Mouse (Mus musculus) kidney, postnatal 0 days (tissue): ENCODE data around the gene Tmem182. TPM values are rescaled to one million over a fixed set of nuclear protein-coding genes. Genes with fewer than 3 reads are reported as not detected.

ENCODE experiments used
- ATAC-seq: fragments of 200-750 bp; cut with Nextera tagmentation; replicated peaks from 2 replicates; pipeline ENCODE4 v1.8.0; 2017; ENCODE audit warnings: low read depth, moderate number of reproducible peaks, moderate TSS enrichment, moderate library complexity; ENCODE audit not compliant: low FRiP score
- DNase-seq: peaks from one replicate; pipeline ENCODE4 v3.0.0-alpha.2; 2016; ENCODE audit warnings: low spot score
- H3K27ac ChIP-seq: fragments of 300-500 bp; sonication (generic); 2 replicates; pipeline ENCODE4 v1.5.1; 2014; ENCODE audit warnings: mild to moderate bottlenecking
- H3K27me3 ChIP-seq: fragments of 300-500 bp; sonication (generic); 2 replicates; pipeline ENCODE4 v1.6.1; 2014; ENCODE audit warnings: low read length, mixed read lengths; ENCODE audit not compliant: insufficient read depth
- H3K36me3 ChIP-seq: fragments of 300-500 bp; sonication (generic); 2 replicates; pipeline ENCODE4 v1.6.1; 2014; ENCODE audit warnings: low read length, mixed read lengths; ENCODE audit not compliant: insufficient read depth
- H3K4me1 ChIP-seq: fragments of 300-500 bp; sonication (generic); replicated peaks from 2 replicates; pipeline ENCODE4 v1.6.1; 2014; ENCODE audit warnings: antibody characterized with exemption, low read length, mixed read lengths; ENCODE audit not compliant: insufficient read depth
- H3K4me2 ChIP-seq: fragments of 300-500 bp; sonication (generic); 2 replicates; pipeline ENCODE4 v1.6.1; 2014; ENCODE audit warnings: mild to moderate bottlenecking, low read length, moderate library complexity, mixed read lengths
- H3K4me3 ChIP-seq: fragments of 300-500 bp; sonication (generic); replicated peaks from 2 replicates; pipeline ENCODE4 v1.5.1; 2014; ENCODE audit warnings: low read depth, low read length
- H3K9ac ChIP-seq: fragments of 300-500 bp; sonication (generic); 2 replicates; pipeline ENCODE4 v1.6.1; 2014; ENCODE audit warnings: low read depth, low read length
- H3K9me3 ChIP-seq: fragments of 300-500 bp; sonication (generic); replicated peaks from 2 replicates; pipeline ENCODE4 v1.6.1; 2016; ENCODE audit warnings: low read length, inconsistent platforms, mixed read lengths
- CTCF ChIP-seq: IDR thresholded peaks from 2 replicates; pipeline ENCODE4 v1.5.1; 2016; ENCODE audit warnings: antibody characterized with exemption, low read depth, mild to moderate bottlenecking, moderate library complexity
- WGBS: fragments of 180-500 bp; shearing (Covaris S2); extraction: QIAGEN DNeasy Blood & Tissue Kit; methylation state at CpG from one replicate; pipeline ENCODE4 v1.1.7; 2014; 5-methylcytosine and 5-hydroxymethylcytosine counted together
- polyA plus RNA-seq: library from polyadenylated mRNA; unstranded; fragments of >200 nt; fragmentation: Nextera tagmentation; extraction: Ambion mirVana; gene quantifications from 2 replicates; pipeline ENCODE4 v1.2.1, GENCODE M21; 2015

Gene Tmem182
- polyA plus RNA-seq, 1 experiment from 2014 or later, result 0.71 TPM

- ATAC-seq (no peak), DNase-seq (no peak)
- Histone ChIP-seq H3K4me3 (no peak overlapping the region), H3K4me2 (no peak overlapping the region), H3K27ac (no peak overlapping the region), H3K9me3 (no peaks in the 10 kb centered on the region), H3K36me3 (no peaks in the 10 kb centered on the region), H3K27me3 (no peaks in the 10 kb centered on the region), H3K4me1 (no peaks in the 10 kb centered on the region), H3K9ac (no peak overlapping the region)
- 85% methylated on average over 3 of the region's 3 CpGs for WGBS
- TF ChIP-seq CTCF, result no peak
Measured at GRCm38 (mm10) chr1:40867106-40867505, 61.7 kb downstream of the Tmem182 start.

- H3K9me3 ChIP-seq, result no peaks in the 10 kb centered on the region
- no peaks in the 10 kb centered on the region for H3K27me3 ChIP-seq
- ATAC-seq, result no peak
- no peak overlapping the region for H3K27ac ChIP-seq
- H3K4me1 ChIP-seq, result no peaks in the 10 kb centered on the region
- H3K4me3 ChIP-seq, result no peak overlapping the region
- TF ChIP-seq CTCF, result no peak
- no peak overlapping the region for H3K9ac ChIP-seq
- no peak overlapping the region for H3K4me2 ChIP-seq
- H3K36me3 ChIP-seq, result no peaks in the 10 kb centered on the region
- DNase-seq, result no peak
- WGBS, result 79% methylated on average over 2 of the region's 2 CpGs
Measured at GRCm38 (mm10) chr1:40867651-40868050, 62.2 kb downstream of the Tmem182 start.

- Histone ChIP-seq H3K4me3 (no peak overlapping the region), H3K9me3 (no peaks in the 10 kb centered on the region), H3K4me1 (0 out of 2 replicates have a peak, but pooled peaks cover 4% of the 10 kb centered on the region), H3K27ac (no peak overlapping the region), H3K9ac (no peak overlapping the region), H3K27me3 (no peaks in the 10 kb centered on the region), H3K36me3 (no peaks in the 10 kb centered on the region), H3K4me2 (peak overlapping the region; percentile 7; the same call in 1 of the 2 replicates)
- TF ChIP-seq CTCF, result no peak
- no peak for DNase-seq
- 53% methylated on average over 10 of the region's 10 CpGs for WGBS
- ATAC-seq, result no peak
Measured at GRCm38 (mm10) chr1:40873760-40874455, 68.5 kb downstream of the Tmem182 start.

GRCm38 (mm10) chr1:40874456-40875375 is 69.3 kb downstream of the Tmem182 start:
- Histone ChIP-seq H3K4me2 (peak overlapping the region; percentile 7; the same call in 1 of the 2 replicates), H3K27me3 (no peaks in the 10 kb centered on the region), H3K4me3 (no peak overlapping the region), H3K27ac (no peak overlapping the region), H3K9ac (no peak overlapping the region), H3K36me3 (no peaks in the 10 kb centered on the region), H3K9me3 (no peaks in the 10 kb centered on the region), H3K4me1 (0 out of 2 replicates have a peak, but pooled peaks cover 4% of the 10 kb centered on the region)
- DNase-seq, result peak; percentile 14
- no peak for TF ChIP-seq CTCF
- ATAC-seq, result no peak
- WGBS, result 70% methylated on average over 26 of the region's 26 CpGs

GRCm38 (mm10) chr1:40879051-40879450 is 73.7 kb downstream of the Tmem182 start:
- no peak for ATAC-seq
- DNase-seq, result peak; percentile 71
- 15% methylated on average over 9 of the region's 9 CpGs for WGBS
- H3K9ac ChIP-seq, result no peak overlapping the region
- H3K27me3 ChIP-seq, result no peaks in the 10 kb centered on the region
- no peak overlapping the region for H3K27ac ChIP-seq
- H3K9me3 ChIP-seq, result no peaks in the 10 kb centered on the region
- H3K4me2 ChIP-seq, result no peak overlapping the region
- H3K36me3 ChIP-seq, result no peaks in the 10 kb centered on the region
- no peak overlapping the region for H3K4me3 ChIP-seq
- H3K4me1 ChIP-seq, result 0 out of 2 replicates have a peak, but pooled peaks cover 4% of the 10 kb centered on the region
- peak; percentile 80 for TF ChIP-seq CTCF

GRCm38 (mm10) chr1:40879526-40879925 is 74.1 kb downstream of the Tmem182 start:
- no peaks in the 10 kb centered on the region for H3K9me3 ChIP-seq
- H3K36me3 ChIP-seq, result no peaks in the 10 kb centered on the region
- no peak overlapping the region for H3K27ac ChIP-seq
- TF ChIP-seq CTCF, result no peak
- no peak for ATAC-seq
- 74% methylated on average over 6 of the region's 6 CpGs for WGBS
- DNase-seq, result peak; percentile 11
- H3K27me3 ChIP-seq, result no peaks in the 10 kb centered on the region
- H3K4me3 ChIP-seq, result no peak overlapping the region
- H3K9ac ChIP-seq, result no peak overlapping the region
- 0 out of 2 replicates have a peak, but pooled peaks cover 1% of the 10 kb centered on the region for H3K4me1 ChIP-seq
- no peak overlapping the region for H3K4me2 ChIP-seq
